Mouse (Mus musculus): Measurements from ENCODE around the gene Mtrr.

DNA sequence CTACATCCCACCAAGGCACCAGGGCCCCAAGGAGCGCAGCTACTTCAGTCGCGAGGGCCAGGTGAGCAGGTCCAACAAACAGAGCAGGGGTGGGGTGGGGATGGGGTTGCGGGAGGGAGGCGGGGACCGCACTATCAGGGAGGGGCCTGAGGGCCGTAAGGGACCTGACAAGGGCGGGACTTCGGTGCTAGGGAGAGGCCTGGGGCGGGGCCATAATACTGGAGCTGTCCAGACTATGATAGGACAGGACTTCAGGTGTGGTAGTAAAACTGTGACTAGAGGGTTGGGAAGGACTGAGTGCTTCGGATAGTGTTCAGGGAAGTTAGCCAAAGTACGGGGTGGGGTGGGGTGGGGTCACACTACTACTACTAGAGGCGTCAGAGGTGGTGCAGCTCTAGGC, 15.7 kb upstream of the Mtrr start:
- TF ChIP-seq CTCF (IDR thresholded peaks at IDR 0.05; ENCODE audit: borderline replicate concordance, extremely low read depth, insufficient read depth, insufficient read length), result no peak
- TF ChIP-seq POLR2A (IDR thresholded peaks at IDR 0.05; ENCODE audit: borderline replicate concordance, extremely low read depth, insufficient read depth, insufficient read length, poor library complexity, severe bottlenecking), result no peak
